Mouse (Mus musculus) spleen, postnatal 4 days (tissue): Measurements from ENCODE around the gene Cd27.
A peak's percentile ranks its signal among the peaks of the same experiment; 100 is the strongest.
"Not testable (repeated sequence)": the region's sequence is repeated elsewhere in the genome, so short reads cannot be mapped to it uniquely, and the experiment has no call there.

ENCODE experiments used
- DNase-seq, 2 experiments: peaks; one replicate each; pipeline ENCODE4 v3.0.0; 2022; ENCODE audit warnings: low spot score in 2 of 2

The Cd27 gene

DNA sequence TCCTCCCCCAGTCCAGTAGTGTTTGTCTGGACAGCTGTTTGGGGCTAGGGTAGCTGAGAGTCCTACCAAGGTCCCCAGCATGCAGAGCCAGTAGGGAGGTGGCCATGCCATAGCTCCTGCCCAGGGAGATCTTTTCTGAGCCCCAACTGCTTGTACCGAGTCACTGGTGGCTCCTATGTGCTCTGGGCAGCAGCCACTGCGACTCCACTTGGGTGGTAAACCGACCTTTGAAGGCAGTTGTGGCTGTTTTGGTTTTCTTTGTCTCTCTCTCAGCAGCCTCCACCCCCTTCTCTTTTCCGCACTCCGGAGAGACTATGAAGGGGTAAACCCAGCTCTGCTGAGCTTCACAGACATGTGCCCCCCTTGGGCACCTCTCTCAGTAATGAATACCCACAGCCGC, at the start of gene Cd27:
Gene Cd27, minus strand, starts transcription at position 229 of the 400 bp plus-strand sequence.
- DNase-seq: peak in 1 of 2 experiments; percentile 61

DNA sequence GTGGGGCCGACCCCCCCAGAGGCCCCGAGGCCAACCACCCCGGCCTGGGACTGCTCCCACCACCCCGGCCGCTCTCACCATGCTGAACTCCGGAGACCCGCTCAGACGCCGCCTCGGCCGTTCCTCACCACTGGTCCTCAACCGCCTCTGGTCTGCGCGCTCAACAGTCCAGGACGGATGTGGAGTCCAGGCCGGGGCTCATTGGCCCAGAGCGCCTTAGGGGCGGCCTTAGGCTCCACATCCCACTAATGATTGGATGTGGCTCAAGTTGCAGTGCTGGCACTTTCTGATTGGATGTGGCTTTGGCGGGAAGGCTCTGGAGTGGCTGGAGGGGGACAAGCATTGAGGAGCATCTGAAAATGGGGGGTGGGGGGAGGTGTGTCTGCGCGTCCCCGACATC, 49.1 kb upstream of the Cd27 start, which contains the start of gene Tuba3a:
Gene Tuba3a, minus strand, starts transcription at position 153 of the 400 bp plus-strand sequence.
- DNase-seq: no peak

GRCm38 (mm10) chr6:125284751-125285150, 47.9 kb upstream of the Cd27 start:
- DNase-seq: no peak

DNA sequence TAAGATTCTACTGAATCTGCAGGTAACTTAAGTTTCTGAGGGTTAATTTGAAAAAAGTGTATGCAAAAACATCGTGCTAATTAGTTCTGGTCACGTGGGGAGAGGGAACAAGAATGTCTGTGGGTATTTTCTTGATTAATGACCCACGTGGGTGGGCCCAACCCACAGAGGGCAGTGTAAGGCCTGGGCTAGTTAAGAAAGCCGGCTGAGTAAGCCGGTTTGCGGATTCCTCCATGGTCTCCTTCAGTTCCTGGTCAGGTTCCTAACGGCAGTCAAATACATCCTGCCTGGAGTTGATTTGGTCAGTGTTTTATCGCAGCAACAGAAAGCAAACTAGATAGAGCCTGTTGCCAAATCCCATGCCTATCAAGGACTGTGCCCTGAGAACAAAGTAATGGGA, 47.4 kb upstream of the Cd27 start:
- DNase-seq: no peak

GRCm38 (mm10) chr6:125282721-125283120, 45.9 kb upstream of the Cd27 start:
- not testable (repeated sequence) for DNase-seq

DNA sequence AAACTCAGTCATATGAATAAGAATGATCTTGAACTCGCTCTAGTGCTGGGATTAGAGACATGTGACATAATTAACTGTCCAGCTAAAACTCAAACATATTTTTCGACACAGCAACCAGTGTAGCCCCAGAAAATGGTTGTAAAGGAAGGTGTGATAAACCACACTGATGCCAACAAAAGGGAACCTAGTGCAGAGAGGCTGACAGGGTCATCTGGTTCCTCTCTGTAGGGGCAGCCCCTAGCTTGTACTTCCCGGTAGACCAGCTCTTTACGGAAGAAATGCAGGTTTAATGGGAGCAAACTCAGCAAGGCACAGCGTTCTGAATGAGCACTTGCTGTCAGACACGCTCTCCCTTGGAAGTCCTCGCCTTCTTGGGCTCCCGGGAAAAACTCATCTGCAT, 42.9 kb upstream of the Cd27 start:
- DNase-seq: no peak

DNA sequence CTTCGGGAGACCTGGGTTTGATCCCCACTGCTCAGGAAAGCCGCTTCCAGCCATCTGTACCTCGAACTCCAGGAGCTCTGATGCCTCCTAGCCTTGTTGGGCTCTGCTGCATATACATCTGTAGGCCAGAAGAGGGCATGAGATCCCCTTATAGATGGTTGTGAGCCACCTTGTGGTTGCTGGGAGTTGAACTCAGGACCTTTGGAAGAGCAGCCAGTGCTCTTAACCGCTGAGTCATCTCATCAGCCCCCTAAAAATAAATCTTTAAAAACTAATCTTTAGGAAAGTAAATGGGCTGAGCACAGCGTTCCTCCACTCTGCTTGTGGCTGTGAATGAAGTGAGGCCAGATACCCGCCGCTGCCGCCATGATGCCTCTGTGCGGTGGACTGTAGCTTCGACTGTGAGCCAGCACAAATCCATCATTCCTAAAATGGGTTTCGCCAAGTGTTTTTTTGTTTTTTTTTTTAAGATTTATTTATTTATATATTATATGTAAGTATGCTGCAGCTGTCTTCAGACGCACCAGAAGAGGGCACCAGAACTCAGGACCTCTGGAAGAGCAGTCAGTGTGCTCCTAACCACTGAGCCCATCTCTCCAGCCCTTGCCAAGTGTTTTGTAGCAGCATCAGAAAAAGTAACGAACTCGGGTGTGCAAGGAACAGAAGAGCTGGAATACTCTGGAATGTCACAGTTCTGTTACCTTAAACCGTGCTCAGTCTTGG, 38.2 kb upstream of the Cd27 start:
- no peak for DNase-seq

DNA sequence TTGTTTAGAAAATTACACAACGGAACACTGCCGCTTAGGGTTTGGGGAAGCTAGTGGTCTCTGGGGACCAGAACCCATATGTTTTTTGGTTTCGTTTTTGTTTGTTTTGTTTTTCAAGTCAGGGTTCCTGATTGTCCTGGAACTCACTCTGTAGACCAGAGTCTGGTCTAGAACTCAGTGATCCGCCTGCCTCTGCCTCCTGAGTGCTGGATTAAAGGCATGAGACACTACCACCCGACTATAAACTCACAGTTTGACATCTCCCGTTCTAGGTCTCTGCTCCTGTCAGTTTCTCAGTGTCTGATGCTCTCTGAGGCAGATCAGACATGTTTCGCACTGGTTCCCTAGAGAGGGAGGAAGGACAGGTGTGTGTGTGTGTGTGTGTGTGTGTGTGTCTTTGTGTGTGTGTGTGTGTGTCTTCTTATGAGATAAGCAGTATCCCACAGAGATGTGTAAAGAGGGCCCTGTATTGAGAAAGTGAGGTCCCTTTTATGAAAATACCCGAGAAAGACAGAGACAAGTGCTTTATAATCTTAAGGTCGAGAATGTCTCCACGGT, 35.5 kb upstream of the Cd27 start:
- no peak for DNase-seq

- peak; percentile 81 to 88 for DNase-seq
Observed at GRCm38 (mm10) chr6:125271455-125272227, 34.8 kb upstream of the Cd27 start.

GRCm38 (mm10) chr6:125268799-125269198, 32.0 kb upstream of the Cd27 start:
- DNase-seq: no peak

GRCm38 (mm10) chr6:125267469-125267868, 30.7 kb upstream of the Cd27 start:
- no peak for DNase-seq

- DNase-seq: not testable (repeated sequence)
Observed at GRCm38 (mm10) chr6:125266600-125266999, 29.8 kb upstream of the Cd27 start.

DNA sequence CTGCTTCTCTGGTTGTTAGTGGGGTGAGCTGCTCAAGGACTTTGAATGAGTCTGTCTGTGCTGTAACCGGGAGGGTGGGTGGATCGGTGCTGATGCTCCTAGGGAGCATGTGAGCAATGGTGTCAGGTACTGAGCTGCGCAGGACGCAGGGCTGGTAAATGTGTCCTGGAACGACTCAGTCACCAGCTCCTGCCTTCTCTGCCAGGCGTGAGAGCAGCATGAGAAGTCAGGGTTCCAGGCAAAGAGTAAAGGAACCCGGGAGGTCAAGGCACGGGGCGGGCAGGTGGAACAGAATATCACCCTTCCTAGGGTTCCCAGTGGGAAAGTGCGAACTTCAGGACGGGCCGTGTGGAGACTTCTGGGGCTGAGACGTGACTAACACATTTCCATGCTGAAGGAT, 29.3 kb upstream of the Cd27 start:
- DNase-seq: no peak

DNA sequence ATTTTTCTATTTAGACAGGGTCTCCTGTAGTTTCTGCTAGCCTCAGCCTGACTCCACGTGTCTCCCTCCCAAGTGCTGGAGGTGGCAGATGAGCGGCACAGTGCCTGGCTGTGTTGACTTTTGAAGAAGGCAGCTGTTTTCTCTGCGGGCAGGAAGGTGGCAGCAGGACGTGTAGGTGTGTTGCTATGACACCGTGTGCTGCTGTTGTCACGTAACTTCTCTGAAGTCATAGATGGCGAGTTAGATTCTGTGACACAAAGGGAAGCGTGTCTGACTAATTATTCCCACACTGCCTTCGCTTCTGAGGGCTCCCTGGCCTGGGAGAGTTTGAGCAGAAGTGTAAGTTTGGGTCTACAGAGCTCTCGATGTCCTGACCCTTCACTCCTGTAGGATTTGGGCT, 28.4 kb upstream of the Cd27 start:
- DNase-seq: no peak

- DNase-seq: no peak
Observed at GRCm38 (mm10) chr6:125264219-125264618, 27.4 kb upstream of the Cd27 start.

DNA sequence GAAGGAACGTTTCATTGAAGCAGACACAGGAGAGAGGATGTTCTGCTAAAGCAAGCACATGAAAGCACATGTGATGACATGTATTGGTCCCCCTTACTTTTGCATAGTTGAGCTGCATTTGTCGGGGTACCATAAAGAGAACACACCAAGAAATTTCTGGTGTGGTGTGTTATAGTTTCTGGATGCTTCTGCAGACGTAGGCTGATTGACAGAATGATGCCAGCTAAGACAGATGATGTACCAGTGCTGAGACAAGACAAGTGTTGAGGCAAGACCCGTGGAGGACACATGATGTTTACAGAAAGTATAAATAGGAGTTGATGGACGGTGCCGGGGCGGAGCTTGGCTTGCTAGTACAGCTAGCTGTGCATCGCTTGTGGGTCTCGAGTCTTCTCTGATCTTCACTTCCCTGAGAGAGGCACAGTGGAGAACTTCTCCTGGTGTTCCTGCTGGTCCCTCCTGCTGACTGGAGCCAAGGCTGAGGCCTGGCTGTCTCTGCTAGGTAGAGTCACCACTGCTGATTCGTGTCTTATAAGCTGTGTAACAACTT, 23.3 kb upstream of the Cd27 start:
- no peak for DNase-seq

- no peak for DNase-seq
Observed at GRCm38 (mm10) chr6:125256222-125256966, 19.6 kb upstream of the Cd27 start.

GRCm38 (mm10) chr6:125255516-125256044, 18.8 kb upstream of the Cd27 start:
- no peak for DNase-seq

DNA sequence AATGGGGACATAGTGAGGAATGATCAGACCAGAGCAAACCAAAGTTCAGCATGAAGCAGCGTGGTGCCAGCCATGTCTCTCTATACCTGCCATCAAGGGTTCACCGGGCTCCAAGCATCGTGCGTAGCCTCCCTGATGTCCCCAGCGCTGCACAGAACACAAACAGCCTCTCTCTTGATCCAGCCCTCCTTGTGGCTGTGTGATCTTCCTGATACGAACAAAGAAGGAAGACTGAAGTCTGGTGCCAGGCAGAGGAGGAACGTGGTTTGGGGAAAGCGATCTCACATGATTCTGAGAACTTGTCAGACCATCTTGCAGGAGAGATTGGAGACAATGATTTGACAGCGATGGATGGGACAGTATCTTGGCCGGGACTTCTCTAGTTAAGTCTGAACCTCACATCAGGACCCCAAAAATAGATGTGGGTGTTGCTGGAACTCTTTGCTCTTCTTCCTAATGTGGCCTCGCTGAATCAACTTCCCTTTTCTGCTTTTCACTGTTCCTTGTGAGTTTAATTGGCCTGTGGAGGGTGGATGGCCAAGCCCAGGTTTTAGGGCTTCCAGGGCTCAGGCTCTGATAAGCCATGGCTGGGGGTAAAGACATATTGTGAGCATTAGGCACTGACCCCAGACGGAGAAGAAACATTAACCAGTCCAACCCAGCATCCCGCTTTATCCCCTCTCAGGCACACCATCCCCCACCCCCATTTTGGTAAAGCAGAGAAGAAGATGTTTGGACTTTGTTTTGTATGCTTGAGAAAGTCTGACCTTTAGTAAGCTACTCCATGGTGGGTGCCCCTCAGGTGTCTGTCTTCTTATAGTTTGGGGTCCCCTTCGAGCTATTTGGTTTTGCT, 17.3 kb upstream of the Cd27 start:
- no peak for DNase-seq

- DNase-seq: no peak
Observed at GRCm38 (mm10) chr6:125252711-125253110, 15.9 kb upstream of the Cd27 start.

DNA sequence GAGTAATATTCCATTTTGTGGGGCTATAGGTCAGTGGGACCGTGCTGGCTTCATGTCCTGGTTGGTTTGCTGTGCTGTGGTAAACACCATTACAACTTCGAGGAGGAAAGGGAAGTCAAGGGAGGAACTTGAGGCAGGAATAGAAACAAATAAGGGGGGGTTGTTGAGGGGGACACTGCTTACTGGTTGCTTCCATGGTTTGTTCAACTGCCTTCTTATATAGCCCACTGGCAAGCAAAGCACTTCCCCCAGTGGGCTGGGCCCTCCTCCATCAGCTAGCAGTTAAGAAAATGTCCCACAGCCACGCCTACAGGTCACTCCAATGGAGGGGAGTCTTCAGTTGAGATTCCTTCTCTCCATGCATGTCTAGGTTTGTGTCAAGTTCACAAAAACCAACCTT, 15.5 kb upstream of the Cd27 start:
- DNase-seq: no peak
